Mouse (Mus musculus) bone marrow macrophage, adult 2 months (primary cell): ENCODE data around the gene Acsm2.

Experiments
- CTCF ChIP-seq: IDR thresholded peaks from 2 replicates; pipeline ENCODE4 v1.5.1; 2012; ENCODE audit warnings: low read depth, mild to moderate bottlenecking, low read length, moderate library complexity
- POLR2A ChIP-seq: IDR thresholded peaks from 2 replicates; pipeline ENCODE4 v1.6.1; 2012; ENCODE audit warnings: mild to moderate bottlenecking, low read depth, low read length, borderline replicate concordance

GRCm38 (mm10) chr7:119516272-119516558 lies 37.9 kb upstream of the Acsm2 start:
- no peak for TF ChIP-seq CTCF
- TF ChIP-seq POLR2A: no peak
